Mouse (Mus musculus) lung, adult 18-20 months (tissue): Measurements from ENCODE around the gene Cep41.

Experiments used
- DNase-seq, 2 experiments: peaks; one replicate each; pipeline ENCODE4 v3.0.0; 2022; ENCODE audit warnings: mixed read lengths in 2 of 2

The Cep41 gene

DNA sequence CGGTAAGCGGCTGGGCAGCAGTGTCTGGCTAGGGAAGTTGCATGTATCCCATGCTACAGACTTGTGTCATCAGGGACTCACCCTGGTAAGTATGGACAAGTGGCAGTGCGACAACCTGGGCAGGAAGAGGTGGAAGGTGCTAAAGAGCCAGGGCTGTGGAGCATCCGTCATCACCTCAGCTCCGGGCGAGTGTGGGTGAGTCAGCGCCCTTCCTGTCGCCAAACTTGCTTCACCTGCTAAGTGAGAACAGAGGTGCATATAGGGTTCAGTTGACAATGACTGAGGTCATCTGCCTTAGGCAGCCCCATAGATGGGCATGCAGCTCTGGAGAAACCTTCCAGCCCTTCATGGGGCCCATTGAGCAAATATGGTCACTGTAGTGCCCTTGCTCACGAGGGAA, 68.8 kb downstream of the Cep41 start:
- no peak for DNase-seq

DNA sequence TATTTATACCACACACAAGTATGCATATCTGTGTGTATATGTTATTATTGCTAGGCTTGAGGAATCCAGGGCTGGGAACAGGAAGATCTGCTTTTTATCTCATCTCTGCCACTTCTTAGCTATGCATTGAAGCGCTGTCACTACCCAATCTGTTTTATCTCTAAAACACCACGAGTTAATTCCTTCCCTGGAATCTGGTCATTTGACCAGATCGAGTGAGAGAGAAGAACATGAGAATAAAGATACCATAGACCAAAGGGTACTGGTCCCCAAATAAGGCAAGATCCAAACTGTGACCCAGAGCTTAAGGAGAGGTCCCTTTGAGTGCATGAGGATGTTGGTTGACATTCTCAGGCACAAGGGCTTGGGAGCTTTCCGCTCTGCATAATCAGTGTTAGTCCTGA, 71.6 kb downstream of the Cep41 start:
- DNase-seq, result no peak

DNA sequence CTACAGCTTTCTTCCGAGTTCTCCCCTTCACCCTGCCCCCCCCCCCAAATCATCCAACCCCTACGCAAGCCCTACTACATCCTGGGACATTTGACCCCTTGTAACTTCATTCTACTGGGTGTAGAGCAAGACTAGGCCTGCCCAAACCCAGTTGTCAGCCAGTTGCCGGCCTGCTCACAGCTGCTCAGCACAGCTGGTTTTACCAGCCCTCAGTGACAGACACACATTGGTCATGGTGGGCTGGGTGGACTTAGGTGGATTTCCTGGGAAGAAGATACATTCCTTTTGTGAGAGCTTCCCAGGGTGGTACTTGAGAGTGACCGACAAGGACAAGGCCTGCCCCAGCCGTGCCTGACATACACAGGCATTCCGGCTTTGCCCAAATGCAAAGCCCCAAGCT, 72.6 kb downstream of the Cep41 start:
- no peak for DNase-seq

- DNase-seq, result no peak
Observed at GRCm38 (mm10) chr6:30620591-30620990, 73.0 kb downstream of the Cep41 start.

DNA sequence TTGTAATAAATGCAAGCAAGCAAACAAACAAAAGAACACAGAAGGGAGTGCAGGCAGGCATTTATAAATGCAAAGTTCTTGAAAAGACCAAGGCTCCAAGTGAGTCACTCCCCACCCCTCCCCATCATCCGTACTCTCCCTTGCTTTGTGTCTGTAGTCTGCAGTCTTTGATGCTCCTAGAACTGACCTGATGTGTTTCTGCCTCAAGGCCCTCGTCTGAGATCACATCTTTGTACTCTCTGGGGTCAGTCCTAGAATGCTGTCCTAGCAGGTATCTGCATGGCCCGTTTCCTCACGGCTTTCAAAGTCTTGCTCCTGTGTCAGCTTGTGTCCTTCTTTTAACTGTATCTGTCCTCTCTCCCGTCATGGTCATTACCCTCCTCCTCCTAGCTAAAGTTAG, 73.9 kb downstream of the Cep41 start:
- DNase-seq, result no peak

GRCm38 (mm10) chr6:30618735-30619134, 74.8 kb downstream of the Cep41 start:
- DNase-seq, result no peak

DNA sequence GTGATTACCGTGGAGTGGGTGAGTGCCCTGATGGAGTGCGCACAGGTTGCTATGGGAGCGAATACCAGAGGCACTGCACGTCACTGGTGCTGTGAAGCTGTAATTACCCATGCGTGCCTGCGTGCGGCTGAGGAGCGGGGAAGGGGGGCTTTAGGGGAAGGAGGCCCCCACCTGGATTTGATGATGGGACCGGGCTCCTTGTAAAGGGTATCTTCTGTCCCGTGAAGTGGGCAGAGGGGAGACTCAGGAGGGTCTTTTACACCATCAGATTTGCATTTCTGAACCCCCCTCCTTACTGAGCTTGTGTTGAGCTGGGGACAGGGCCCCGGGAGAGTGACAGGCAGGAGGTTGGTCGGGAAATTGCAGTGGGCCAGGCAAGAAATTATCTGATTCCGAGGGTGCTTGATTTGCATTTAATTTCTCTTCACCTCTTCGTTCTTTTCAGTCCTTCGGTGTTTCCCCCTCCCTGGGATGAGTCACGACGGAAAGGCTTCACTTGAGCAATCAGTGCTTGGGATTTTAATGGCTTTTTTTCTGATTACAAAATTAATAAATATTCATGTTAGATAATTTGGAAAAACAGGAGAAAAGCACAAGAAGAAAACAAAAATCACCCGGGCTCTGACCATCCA, 75.5 kb downstream of the Cep41 start:
- DNase-seq, result no peak

DNA sequence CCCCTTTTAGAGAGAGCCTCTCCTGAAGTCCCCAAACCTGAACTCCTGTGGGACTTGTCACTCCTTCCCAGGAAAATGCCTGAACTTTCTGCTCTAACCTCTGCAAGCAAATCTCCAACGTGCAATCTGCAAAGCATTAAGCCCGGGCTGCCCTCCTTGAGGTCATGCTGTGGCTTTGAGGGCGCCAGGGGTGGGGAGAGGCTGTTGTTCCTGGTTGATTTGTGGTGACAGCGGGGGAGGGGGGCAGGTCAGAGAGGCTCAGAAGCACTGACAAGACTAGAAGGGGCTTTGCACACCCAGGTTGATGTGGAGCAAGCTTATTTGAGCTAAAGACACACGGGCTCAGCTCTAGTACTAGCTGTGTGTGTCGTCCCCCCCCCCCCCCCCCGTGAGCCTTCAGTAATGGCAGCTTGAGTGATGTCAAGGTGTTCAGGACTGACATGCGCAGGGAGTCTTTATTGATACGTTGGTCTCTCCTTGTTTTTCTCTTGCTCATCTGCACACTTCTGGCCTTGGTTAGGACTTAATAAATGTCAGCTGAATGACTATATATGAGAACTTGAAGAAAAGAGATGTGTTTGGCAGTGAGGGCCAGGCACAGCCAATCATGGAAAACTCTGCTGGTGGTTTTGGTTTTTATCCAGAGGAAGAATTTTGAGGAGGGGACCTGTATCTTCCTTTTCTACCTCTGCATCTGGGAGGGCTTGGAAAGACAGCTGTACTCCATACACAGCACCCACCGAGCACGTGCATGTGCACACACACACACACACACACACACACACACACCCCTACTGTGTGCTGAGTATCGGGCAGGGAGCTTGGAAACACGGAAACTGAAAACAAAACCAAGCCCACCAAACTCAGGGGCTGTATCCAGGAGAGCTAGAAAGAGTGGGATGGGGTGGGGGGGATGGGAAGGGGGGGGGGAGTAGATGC, 76.3 kb downstream of the Cep41 start:
- DNase-seq, result no peak

DNA sequence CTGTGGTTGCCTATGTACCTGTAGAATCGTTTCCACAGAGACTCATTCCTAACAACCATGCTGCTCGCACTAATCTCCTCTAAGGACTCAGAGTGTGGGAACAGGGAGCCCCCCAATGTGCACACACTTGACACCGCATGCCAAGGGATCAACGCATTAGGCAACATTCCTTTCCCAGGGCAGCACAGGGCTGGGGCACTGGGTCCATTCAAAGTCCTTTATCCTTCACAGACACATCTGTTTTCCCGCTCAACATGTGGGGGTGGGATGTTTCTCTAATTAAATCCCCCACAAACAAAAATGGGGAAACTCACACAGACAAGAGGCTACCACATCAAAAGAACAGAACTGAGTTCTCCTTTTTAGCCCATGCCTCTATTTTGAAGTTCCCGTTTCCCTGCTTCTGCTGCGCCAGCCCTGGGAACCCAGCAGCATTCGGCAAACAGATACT, 77.0 kb downstream of the Cep41 start:
- DNase-seq, result no peak

- DNase-seq, result no peak
Observed at GRCm38 (mm10) chr6:30615741-30616140, 77.8 kb downstream of the Cep41 start.

GRCm38 (mm10) chr6:30614251-30614650, 79.3 kb downstream of the Cep41 start:
- DNase-seq, result no peak

- no peak for DNase-seq
Observed at GRCm38 (mm10) chr6:30611212-30611611, 82.3 kb downstream of the Cep41 start.

DNA sequence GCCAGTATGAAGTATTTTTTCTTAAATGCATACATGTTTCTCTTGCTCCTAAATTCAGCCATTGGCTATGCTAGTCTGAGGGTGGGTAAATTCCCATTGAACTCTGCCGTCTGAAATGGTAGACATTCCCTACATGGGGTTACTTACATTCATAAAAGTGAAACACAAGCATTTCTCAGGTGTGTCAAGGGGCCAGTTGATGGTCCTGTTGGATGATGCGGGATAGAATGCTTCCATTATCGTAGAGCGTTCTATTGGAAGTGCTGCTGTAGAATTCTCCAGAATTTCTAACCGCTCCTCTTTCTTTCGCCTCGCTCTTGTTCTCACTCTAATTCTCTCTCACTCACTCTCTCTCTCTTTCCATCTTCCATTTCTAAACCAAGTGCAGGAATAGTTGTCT, 82.8 kb downstream of the Cep41 start, which contains the start of gene Cpa5:
Gene Cpa5, plus strand, starts transcription at position 301 of the 400 bp plus-strand sequence.
- DNase-seq, result no peak

DNA sequence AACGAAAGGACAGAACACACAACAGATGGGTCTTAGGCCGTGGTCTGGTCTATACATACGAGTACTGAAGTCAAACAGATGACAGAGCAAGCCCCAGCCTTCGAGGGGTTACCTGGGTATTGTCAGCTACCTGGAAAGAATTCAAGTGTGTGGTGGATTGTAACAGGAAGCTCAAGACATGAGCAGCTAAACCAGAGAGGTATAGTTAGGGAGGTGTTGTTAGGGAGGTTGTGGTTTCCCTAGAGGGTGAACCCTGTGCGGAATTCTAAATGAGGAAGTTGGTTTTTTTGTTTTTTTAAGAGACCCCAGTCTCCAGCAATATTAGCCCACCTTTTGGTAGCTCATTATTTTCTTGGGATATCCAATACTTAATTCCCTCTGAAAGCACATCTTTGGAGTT, 87.9 kb downstream of the Cep41 start:
- no peak for DNase-seq

GRCm38 (mm10) chr6:30605111-30605510, 88.4 kb downstream of the Cep41 start:
- no peak for DNase-seq

GRCm38 (mm10) chr6:30604342-30604867, 89.1 kb downstream of the Cep41 start:
- no peak for DNase-seq
